Mouse (Mus musculus) hindbrain, postnatal 0 days (tissue): ENCODE measurements around the gene Nrxn1. TPM values are rescaled to one million over a fixed set of nuclear protein-coding genes. Genes with fewer than 3 reads are reported as not detected.

ENCODE experiments used
- ATAC-seq: fragments of 200-750 bp; cut with Nextera tagmentation; 2 replicates; pipeline ENCODE4 v1.8.0; 2017; ENCODE audit warnings: mild to moderate bottlenecking, moderate TSS enrichment, moderate library complexity
- DNase-seq: peaks from one replicate; pipeline ENCODE4 v3.0.0-alpha.2; 2015; ENCODE audit warnings: low spot score
- H3K27ac ChIP-seq: fragments of 300-500 bp; sonication (generic); 2 replicates; pipeline ENCODE4 v1.5.1; 2014; ENCODE audit warnings: mild to moderate bottlenecking
- H3K27me3 ChIP-seq: fragments of 300-500 bp; sonication (generic); 2 replicates; pipeline ENCODE4 v1.6.1; 2014; ENCODE audit warnings: low read length, mixed read lengths; ENCODE audit not compliant: insufficient read depth
- H3K36me3 ChIP-seq: fragments of 300-500 bp; sonication (generic); 2 replicates; pipeline ENCODE4 v1.6.1; 2014; ENCODE audit warnings: low read length, mixed read lengths; ENCODE audit not compliant: insufficient read depth
- H3K4me1 ChIP-seq: fragments of 300-500 bp; sonication (generic); 2 replicates; pipeline ENCODE4 v1.6.1; 2014; ENCODE audit warnings: antibody characterized with exemption, low read length, mixed read lengths; ENCODE audit not compliant: insufficient read depth
- H3K4me2 ChIP-seq: fragments of 300-500 bp; sonication (generic); 2 replicates; pipeline ENCODE4 v1.6.1; 2014; ENCODE audit warnings: low read depth, mild to moderate bottlenecking, low read length, moderate library complexity, mixed read lengths
- H3K4me3 ChIP-seq: fragments of 300-500 bp; sonication (generic); 2 replicates; pipeline ENCODE4 v1.5.1; 2014; ENCODE audit warnings: low read length
- H3K9ac ChIP-seq: fragments of 300-500 bp; sonication (generic); replicated peaks from 2 replicates; pipeline ENCODE4 v1.6.1; 2014; ENCODE audit warnings: mild to moderate bottlenecking, low read length, moderate library complexity, mixed read lengths
- H3K9me3 ChIP-seq: fragments of 300-500 bp; sonication (generic); 2 replicates; pipeline ENCODE4 v1.6.1; 2016; ENCODE audit warnings: low read length, mixed read lengths
- CTCF ChIP-seq: IDR thresholded peaks from 2 replicates; pipeline ENCODE4 v1.5.1; 2016; ENCODE audit warnings: antibody characterized with exemption, control low read depth, low read depth
- WGBS: fragments of 180-500 bp; shearing (Covaris S2); extraction: QIAGEN DNeasy Blood & Tissue Kit; methylation state at CpG from one replicate; pipeline ENCODE4 v1.1.7; 2014; 5-methylcytosine and 5-hydroxymethylcytosine counted together
- polyA plus RNA-seq: library from polyadenylated mRNA; unstranded; fragments of >200 nt; fragmentation: Nextera tagmentation; extraction: Ambion mirVana; gene quantifications from 2 replicates; pipeline ENCODE4 v1.2.1, GENCODE M21; 2015
- total RNA-seq: library from RNA; depleted of rRNA; stranded (reverse); fragments of >200 nt; gene quantifications from 2 replicates; pipeline ENCODE4 v1.2.3, GENCODE M21; 2014

The Nrxn1 gene
- total and polyA plus RNA-seq, 2 experiments from 2014 or later: 217 to 487 TPM

DNA sequence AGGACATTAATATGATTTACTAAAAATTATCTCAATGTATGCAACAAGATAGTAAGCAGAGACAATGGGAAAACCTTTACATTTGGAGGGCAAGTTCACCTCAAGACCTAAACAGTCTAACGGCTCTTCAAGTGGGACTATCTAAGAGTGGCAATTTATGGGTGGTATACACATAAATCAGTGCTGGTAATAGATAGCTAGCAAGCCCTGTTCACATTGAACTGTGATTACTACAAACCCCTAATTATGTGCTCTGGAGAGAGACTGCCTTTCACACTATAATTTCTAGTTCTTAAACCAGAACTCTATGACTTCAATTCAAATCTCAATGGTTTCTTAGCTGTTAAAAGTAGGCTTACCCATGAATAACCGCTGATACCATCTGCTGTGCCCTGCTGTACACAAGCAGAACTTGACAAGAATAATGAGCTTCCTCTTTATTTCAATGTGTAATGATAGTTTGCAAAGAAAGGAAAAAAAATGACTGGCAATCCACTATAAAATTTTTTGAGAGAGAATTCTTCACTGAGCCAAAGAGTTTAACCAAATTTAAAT lies 453.8 kb downstream of the Nrxn1 start:
- H3K27ac ChIP-seq: no peak overlapping the region
- ATAC-seq (no peak), DNase-seq (no peak)
- H3K4me1 ChIP-seq: no peaks in the 10 kb centered on the region
- no peak overlapping the region for H3K4me3 ChIP-seq
- no peaks in the 10 kb centered on the region for H3K36me3 ChIP-seq
- no peaks in the 10 kb centered on the region for H3K27me3 ChIP-seq
- no peak overlapping the region for H3K4me2 ChIP-seq
- no peak overlapping the region for H3K9ac ChIP-seq
- 64% methylated on average over 2 of the region's 2 CpGs for WGBS
- no peak for TF ChIP-seq CTCF
- no peaks in the 10 kb centered on the region for H3K9me3 ChIP-seq

DNA sequence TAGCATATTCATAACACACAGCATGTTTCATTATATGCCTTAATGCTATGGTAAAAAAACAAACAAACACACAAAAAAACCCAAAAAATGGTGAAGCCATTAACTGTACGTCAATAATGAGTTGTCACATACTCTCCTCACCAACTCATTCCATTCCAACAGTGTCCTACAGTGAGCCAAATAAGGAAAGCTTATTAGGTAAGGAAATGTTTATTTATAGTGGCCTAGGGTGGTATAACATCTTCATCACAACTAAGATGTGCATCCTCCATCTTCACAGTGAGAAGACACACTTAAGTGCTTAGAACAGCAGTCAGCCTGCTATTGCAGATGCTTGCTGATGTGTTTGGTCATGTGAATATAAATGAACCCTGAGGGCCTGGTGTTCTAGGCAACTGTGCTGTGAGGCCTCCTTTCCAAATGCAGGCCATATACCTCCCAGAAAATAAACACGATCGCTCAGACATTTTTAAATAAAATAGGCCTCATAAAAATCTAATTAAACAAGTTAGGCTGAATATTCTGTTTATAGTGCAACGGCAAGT lies 454.6 kb downstream of the Nrxn1 start:
- Histone ChIP-seq H3K27ac (no peak overlapping the region), H3K36me3 (no peaks in the 10 kb centered on the region), H3K4me3 (no peak overlapping the region), H3K4me2 (no peak overlapping the region), H3K4me1 (no peaks in the 10 kb centered on the region), H3K9ac (no peak overlapping the region), H3K27me3 (no peaks in the 10 kb centered on the region), H3K9me3 (no peaks in the 10 kb centered on the region)
- 80% methylated on average over 4 of the region's 4 CpGs for WGBS
- DNase-seq (no peak), ATAC-seq (no peak)
- TF ChIP-seq CTCF: no peak

- no peaks in the 10 kb centered on the region for H3K27me3 ChIP-seq
- no peaks in the 10 kb centered on the region for H3K36me3 ChIP-seq
- WGBS: 52% methylated on average over 2 of the region's 2 CpGs
- ATAC-seq (no peak), DNase-seq (no peak)
- no peak overlapping the region for H3K4me2 ChIP-seq
- no peaks in the 10 kb centered on the region for H3K9me3 ChIP-seq
- no peaks in the 10 kb centered on the region for H3K4me1 ChIP-seq
- H3K9ac ChIP-seq: no peak overlapping the region
- no peak overlapping the region for H3K27ac ChIP-seq
- TF ChIP-seq CTCF: no peak
- H3K4me3 ChIP-seq: no peak overlapping the region
These were observed 461.5 kb downstream of the Nrxn1 start for GRCm38 (mm10) chr17:90631371-90631770.

DNA sequence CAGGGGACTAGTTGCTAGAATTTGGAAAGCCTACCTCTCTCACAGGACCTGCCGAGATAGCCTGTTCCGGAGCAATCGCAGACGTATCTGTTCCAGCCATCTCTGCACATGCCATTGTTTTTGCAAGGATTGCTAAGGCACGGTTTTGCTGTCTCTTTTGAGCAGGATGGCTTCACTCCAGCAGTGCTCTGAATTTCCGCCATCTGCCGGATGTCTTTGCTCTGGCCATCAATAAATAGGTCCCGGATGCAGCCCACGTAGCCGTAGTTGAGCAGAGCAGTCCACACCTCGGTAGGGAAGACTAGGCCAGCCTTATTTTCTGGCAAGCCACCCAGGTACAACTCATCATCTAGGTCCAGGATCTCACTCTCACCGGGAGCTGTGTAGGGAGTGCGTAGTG lies 463.0 kb downstream of the Nrxn1 start:
- 49% methylated on average over 13 of the region's 13 CpGs for WGBS
- DNase-seq: peak; percentile 46

GRCm38 (mm10) chr17:90628469-90628868 lies 464.4 kb downstream of the Nrxn1 start:
- Histone ChIP-seq H3K36me3 (no peaks in the 10 kb centered on the region), H3K4me3 (no peak overlapping the region), H3K27ac (no peak overlapping the region), H3K27me3 (no peaks in the 10 kb centered on the region), H3K9ac (no peak overlapping the region), H3K4me1 (no peaks in the 10 kb centered on the region), H3K9me3 (no peaks in the 10 kb centered on the region), H3K4me2 (no peak overlapping the region)
- TF ChIP-seq CTCF: peak; percentile 83
- ATAC-seq: peak; percentile 81
- WGBS: 7% methylated on average over 2 of the region's 2 CpGs
- DNase-seq: peak; percentile 81

More for the DNA sequence above, 463.0 kb downstream of the Nrxn1 start:
- Histone ChIP-seq H3K4me1 (no peaks in the 10 kb centered on the region), H3K27ac (peak overlapping the region; percentile 3; the same call in 1 of the 2 replicates), H3K4me3 (no peak overlapping the region), H3K27me3 (no peaks in the 10 kb centered on the region), H3K9ac (no peak overlapping the region), H3K9me3 (no peaks in the 10 kb centered on the region), H3K4me2 (0 out of 2 replicates have a peak overlapping the region, but pooled peaks have one; percentile 7), H3K36me3 (no peaks in the 10 kb centered on the region)
- peak; percentile 11; the same call in 1 of the 2 replicates for TF ChIP-seq CTCF
- peak; percentile 52 for ATAC-seq

GRCm38 (mm10) chr17:90628004-90628403 lies 464.9 kb downstream of the Nrxn1 start:
- ATAC-seq (0 out of 2 replicates have a peak, but pooled peaks have one; percentile 31), DNase-seq (peak; percentile 6)
- H3K27ac ChIP-seq: peak overlapping the region; percentile 54; the same call in 1 of the 2 replicates
- H3K4me2 ChIP-seq: no peak overlapping the region
- H3K9me3 ChIP-seq: no peaks in the 10 kb centered on the region
- H3K4me1 ChIP-seq: no peaks in the 10 kb centered on the region
- no peak overlapping the region for H3K9ac ChIP-seq
- H3K4me3 ChIP-seq: no peak overlapping the region
- TF ChIP-seq CTCF: no peak
- H3K36me3 ChIP-seq: no peaks in the 10 kb centered on the region
- H3K27me3 ChIP-seq: no peaks in the 10 kb centered on the region
- WGBS: 58% methylated on average over 3 of the region's 3 CpGs

DNA sequence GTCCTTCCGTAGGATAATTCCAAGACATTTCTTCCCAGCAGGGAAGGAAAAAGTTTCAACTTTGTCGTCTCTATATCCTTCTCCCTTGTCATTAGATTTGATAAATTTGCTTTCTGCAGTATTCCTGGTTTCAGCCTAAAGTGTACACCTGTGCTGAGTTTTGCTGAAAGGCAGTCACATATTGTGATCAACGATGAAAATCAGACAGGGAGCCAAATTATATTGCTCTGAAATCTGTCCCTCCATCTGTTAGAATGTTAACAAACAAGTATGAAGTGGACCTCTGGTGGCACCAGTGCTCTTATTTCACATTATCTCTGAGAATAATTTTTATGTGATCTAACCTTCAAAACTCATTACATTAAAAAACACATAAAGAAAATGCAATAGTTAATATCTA lies 465.5 kb downstream of the Nrxn1 start:
- Histone ChIP-seq H3K27ac (no peak overlapping the region), H3K4me3 (no peak overlapping the region), H3K36me3 (no peaks in the 10 kb centered on the region), H3K9me3 (no peaks in the 10 kb centered on the region), H3K9ac (no peak overlapping the region), H3K4me1 (no peaks in the 10 kb centered on the region), H3K4me2 (no peak overlapping the region), H3K27me3 (no peaks in the 10 kb centered on the region)
- no peak for ATAC-seq
- no peak for DNase-seq
- no peak for TF ChIP-seq CTCF
- 57% methylated on average over 3 of the region's 3 CpGs for WGBS
